Mouse (Mus musculus) c-Kit-positive CD71-positive TER-119-negative erythroid progenitor cells, embryonic 14.5 days (primary cell): ENCODE data around the gene Prkab2.

Source experiments
- DNase-seq: peaks from one replicate; pipeline ENCODE4 v3.0.0-alpha.2; 2013; ENCODE audit warnings: low read depth

Prkab2 gene

DNA sequence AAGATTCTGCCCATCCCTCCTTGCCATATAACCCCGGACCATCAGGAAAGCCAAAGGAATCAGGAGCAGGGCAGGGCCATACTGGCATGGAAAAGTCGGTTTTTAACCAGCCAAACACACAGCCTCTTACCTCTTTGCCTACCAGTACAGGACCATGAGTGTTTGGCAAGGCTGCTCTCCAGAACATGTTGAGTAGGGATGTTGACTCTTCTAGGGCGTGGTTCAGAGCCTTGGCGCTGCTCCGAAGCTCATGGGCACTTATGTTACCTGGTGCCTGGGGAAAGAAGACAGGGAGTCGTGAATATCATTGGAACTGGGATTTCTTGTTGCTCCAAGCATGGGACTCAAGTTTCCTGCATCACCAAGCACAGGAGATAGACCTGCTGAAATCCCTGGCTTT lies 35.8 kb downstream of the Prkab2 start:
- DNase-seq = no peak

GRCm38 (mm10) chr3:97696866-97697265 lies 38.9 kb downstream of the Prkab2 start:
- no peak for DNase-seq

DNA sequence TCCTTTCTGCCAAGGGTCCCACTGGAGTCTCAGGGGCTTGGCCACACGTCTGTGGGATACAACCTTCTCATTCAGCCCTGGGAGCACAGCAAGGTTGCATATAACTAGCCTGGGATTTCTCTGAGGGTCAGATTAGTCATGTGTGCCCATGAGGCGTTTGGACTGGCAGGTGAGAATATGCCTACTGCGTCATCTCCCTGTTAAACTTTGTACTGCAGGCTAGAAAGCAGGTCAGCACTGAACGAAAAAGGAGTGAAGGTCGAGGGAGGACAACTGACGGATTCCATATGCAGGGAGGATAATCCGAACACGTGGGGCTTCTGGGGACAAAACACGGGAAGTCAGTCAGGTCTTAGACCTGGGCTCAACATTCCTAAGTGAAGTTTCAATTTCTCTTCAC lies 39.3 kb downstream of the Prkab2 start:
- DNase-seq = no peak

DNA sequence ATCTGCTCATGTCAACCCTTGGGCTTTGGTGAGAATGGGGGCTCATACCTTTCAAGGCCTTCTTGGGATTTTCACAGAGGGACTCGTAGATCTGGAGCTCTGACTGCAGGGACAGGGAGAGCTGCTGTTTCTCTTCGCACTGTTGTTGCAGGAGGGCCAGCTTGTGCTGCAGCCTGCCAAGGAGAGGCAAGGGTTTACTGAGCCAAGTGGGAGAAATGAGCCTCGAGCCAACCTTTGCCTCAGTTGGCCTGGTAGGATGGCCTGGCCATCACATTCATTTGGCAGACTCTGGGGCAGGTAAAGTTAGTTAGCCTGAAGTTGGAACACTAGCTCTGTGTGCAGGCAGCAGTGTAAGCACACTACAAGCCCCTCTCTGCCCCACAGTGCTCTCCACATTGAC lies 41.1 kb downstream of the Prkab2 start:
- DNase-seq = no peak

DNA sequence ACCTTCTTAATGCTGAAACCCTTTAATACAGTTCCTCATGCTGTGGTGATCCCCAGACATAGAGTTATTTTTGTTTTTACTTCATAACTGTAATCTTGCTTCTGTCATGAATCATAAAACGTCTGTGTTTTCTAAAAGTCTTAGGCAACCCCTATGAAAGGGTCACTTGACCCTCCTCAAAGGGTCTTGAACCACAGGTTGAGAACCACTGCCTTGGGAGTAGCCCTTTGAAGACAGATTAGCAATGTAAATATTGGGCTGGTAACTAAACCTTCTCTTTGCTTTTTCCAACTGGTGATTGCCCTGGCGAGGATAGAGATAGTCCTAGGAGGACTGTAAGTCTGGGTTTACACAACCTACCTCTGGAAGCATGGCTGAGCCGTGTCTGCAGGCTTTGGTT lies 43.2 kb downstream of the Prkab2 start:
- DNase-seq = no peak

GRCm38 (mm10) chr3:97702448-97703080 lies 44.6 kb downstream of the Prkab2 start:
- no peak for DNase-seq

DNA sequence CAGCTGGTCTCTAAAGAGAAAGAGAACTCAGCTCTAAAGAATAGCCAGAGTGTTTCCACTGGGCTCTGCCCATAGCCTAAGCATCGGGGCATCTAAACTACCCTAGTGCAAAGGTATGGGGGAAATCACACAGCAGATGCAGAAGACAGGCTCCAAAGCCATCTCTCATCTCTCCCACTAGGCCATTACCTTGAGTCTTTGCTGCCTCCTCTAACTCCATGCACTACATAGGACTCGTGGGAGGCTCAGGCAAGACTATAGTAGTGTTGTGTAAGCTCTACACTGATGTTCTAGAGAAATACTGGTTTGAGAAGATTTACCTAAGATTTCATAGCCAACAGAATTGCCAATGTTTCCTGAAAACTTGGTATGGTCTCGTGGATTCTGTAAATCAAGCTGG lies 47.5 kb downstream of the Prkab2 start:
- DNase-seq = no peak

GRCm38 (mm10) chr3:97706561-97706960 lies 48.6 kb downstream of the Prkab2 start:
- DNase-seq = no peak

DNA sequence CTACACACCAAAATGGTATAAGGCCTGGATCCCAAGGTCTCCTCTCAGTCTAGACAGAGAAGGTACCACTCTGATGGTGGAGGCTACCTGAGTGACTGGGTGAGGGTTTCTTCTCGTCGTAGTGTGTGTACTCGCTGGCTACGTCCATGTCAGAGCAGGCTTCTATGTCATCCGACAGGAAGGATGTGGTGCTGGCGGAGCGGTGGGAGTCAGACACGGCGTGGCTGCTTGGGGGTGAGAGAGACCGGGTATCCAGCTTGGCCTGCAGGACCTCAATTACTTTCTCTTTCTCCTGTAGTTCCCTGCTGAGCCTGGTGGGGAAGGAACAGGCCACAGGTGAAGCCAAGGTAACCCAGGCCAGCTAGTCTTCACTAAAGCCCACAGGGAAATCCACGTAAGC lies 52.1 kb downstream of the Prkab2 start:
- DNase-seq = no peak

DNA sequence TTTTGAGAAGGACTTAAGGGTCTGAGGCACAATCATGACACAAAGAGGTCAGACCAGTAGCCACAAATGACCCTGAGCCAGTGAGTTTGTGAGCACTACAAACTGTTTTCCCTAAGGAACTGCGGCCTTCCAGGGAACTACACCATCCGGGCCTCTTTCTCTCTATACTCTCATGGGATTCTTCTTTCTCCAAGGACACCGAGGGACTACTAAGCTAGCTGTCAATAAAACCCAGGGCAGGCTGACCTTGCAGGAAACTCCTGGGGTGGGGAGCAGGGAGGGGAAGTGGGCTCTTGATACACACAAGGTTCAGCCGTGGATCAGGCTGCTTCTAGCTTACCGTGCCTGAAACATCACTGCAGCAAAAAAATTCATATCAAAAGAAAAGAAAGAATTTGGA lies 52.9 kb downstream of the Prkab2 start:
- DNase-seq = no peak

DNA sequence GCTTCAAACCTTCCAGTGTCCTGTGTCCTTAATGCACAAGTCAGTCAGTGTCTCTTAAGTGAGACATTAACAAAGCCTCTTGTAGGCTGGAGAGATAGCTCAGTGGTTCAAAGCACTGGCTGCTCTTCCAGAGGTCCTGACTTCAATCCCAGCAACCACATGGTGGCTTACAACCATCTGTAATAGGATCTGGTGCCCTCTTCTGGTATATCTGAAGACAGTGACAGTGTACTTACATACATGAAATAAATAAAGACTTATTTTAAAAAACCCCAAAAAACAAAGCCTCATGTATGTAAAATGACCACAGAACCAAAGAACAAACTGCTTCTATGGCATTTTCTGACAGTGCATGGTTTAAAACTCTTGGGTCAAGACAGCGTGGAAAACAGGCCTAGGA lies 57.9 kb downstream of the Prkab2 start:
- no peak for DNase-seq

DNA sequence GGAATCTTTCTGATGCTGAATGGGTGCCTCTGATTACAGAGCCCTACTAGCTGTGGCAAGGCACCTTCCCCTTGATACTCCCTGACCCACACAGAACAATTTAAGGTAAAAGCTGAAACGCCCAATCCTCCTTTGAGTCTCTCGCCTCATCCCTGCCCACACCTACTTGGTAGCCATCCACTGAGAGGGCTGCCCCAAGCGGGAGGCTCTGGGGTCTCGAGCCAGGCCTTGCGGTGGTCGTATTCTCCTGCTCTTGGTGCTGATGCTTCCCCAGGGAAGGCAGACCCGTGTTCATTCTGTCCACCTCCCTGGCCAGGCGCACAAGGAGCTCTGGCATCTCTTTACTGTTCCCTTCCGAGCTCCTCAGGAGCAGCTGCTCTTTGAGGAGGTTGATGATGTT lies 61.1 kb downstream of the Prkab2 start:
- no peak for DNase-seq
